Mouse (Mus musculus): ENCODE measurements around the gene Sf1.

Gene Sf1

GRCm38 (mm10) chr19:6397582-6398249, 34.2 kb downstream of the Sf1 start:
- no peak for DNase-seq (ENCODE audit: low read depth, low spot score)

DNA sequence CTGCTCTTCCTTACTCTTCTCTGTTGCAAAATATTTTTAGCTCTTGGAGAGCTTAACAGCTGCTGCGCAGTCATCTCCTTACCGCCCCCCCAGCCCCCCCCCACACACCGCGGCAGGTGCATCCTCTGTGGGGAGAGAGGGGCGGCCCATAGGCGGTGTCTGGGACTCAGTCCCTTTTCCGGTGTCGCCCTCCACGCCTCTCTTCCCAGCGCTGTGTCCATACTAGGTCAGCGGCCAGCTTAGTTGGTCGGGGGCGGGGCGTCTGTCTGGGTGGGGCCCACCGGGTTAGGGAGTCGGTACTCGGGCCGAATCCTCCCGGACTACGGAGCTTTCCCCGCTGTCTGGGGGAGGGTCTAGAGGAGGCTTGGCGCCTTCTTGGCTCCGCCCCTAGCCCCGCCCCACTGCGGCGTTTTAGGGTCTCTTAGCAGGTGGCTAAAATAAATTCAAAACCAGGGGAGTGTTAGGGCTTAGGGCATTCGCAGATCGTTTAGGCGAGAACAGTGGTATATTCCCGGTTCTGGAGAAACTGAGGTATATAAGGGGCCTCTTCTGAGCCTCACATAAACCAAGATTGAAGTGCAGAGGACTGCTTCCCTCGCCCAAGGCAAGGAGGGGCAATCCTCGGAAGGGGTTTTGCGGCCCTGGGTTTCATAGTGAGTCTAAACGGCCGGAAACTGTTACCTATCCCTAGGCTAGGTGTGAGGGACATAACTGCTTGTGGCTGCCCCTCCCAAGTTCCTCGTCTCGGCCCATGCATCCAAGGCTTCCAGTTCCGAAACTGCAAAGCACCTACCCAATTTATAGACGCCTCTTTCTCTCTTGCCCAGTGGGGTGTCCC, 35.2 kb downstream of the Sf1 start:
- no peak for DNase-seq (ENCODE audit: low read depth, low spot score)

DNA sequence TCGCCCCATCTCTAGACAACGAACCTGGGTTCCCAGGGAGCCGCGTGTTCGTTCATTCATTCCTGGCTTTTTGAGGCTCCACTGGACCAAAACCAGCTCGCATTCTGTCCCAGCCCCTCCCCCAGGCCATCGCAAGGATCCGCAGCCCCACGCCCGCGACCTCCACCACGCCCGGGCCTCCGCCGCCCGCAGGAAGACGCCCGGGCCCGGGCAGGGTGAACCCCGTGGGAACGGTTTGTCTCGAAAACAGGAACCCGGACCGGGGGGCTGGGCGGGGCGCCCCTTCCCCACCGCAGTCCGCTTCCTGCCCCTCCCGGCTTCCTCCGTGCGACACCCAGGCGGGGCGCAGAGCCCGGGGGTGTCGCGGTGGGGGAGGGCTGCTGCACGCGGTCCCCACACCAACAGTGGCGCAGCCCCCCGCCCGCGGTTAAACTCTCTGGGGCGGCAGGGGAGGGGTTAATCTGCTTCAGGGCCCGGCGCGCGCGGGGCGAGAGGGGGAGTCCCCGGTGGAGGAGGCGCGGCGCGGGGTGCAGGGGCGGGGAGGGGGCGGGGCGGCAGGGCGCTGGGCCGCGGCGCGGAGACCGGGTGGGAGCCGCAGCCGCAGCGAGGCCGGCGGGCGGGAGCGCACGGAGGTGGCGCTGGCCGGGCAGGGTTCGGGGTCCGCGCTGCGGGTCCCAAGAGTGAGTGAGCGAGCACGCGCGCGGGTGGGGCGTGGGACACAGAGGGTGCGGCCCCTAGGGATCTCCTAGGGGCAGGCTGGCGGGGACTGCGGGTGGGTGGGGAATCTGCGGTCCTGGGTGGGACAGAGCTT, 36.0 kb downstream of the Sf1 start, which contains the start of gene Rasgrp2:
Rasgrp2 (plus strand) TSS at position 56 of the 811 bp plus-strand sequence.
- no peak for DNase-seq (ENCODE audit: low read depth, low spot score)

GRCm38 (mm10) chr19:6400096-6401086, 36.9 kb downstream of the Sf1 start:
- no peak for DNase-seq (ENCODE audit: low read depth, low spot score)

- peak; percentile 53 for DNase-seq (ENCODE audit: low read depth, low spot score)
These were observed 37.8 kb downstream of the Sf1 start for GRCm38 (mm10) chr19:6401131-6401815.

GRCm38 (mm10) chr19:6401951-6402350, 38.5 kb downstream of the Sf1 start:
- DNase-seq (ENCODE audit: low read depth, low spot score) = no peak

- DNase-seq (ENCODE audit: low read depth, low spot score) = no peak
These were observed 40.4 kb downstream of the Sf1 start for GRCm38 (mm10) chr19:6403869-6404268.

GRCm38 (mm10) chr19:6405433-6405832, 41.9 kb downstream of the Sf1 start:
- DNase-seq (ENCODE audit: low read depth, low spot score) = no peak

DNA sequence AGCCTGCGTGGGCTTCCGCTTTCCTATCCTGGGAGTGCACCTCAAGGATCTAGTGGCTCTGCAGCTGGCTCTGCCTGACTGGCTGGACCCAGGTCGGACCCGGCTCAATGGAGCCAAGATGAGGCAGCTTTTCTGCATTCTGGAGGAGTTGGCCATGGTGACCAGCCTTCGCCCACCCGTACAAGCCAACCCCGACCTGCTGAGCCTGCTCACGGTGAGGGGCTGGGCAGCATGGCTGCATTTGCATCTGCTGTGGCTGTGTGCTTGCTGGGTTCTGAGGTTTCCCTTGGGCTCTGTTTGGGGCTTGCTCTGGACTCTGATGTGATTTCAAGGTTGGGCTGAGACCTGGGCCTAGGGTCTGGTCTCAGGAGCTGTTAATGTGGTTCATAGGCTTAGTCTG, 43.6 kb downstream of the Sf1 start:
- no peak for DNase-seq (ENCODE audit: low read depth, low spot score)

DNA sequence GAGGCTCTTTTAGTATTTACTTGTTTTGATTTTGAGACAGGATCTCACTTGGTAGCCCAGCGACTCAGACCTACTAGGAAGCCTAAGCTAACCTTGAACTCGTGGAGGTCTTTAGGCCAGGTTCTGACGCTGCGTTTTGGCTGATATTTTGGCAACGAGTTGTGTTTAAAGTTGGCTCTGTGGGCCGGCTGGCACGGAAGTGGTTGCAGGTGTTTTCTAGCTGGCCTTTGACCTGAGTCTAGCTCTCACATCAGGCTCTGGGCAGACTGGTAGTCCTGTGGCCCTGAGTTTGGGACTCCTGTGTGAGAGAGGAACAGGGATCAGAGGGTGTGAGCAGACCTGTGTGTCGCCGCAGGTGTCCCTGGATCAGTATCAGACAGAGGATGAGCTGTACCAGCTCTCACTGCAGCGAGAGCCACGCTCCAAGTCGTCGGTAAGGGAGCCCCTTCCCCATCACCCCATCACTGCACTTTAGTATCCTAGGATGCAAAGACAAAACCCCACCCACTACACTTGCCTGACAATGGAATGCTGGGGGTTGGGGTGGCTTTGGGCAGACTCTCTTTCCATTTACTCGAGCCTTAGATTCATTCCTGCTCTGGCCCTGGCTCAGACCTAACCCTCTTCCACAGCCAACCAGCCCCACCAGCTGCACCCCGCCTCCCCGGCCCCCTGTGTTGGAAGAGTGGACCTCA, 44.5 kb downstream of the Sf1 start:
- DNase-seq (ENCODE audit: low read depth, low spot score) = no peak

GRCm38 (mm10) chr19:6408749-6409148, 45.3 kb downstream of the Sf1 start:
- DNase-seq (ENCODE audit: low read depth, low spot score) = no peak

GRCm38 (mm10) chr19:6409176-6409575, 45.7 kb downstream of the Sf1 start:
- no peak for DNase-seq (ENCODE audit: low read depth, low spot score)

DNA sequence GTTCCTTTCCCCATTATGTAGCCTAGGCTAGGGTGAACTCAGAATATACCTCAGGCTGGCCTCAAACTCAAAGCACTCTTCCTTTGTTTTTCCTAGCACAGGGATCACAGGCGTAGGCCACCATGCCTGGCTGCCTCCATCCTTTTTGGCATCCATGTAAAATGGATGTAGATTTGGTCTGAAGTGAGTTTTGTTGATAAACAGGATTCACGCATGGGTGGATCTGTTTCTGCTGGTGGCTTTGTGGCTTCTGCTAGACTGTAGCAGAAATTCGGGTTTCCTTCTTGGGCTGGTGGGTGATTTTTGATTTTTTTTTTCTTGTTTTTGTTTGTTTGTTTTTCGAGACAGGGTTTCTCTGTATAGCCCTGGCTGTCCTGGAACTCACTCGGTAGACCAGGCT, 46.4 kb downstream of the Sf1 start:
- DNase-seq (ENCODE audit: low read depth, low spot score) = no peak

GRCm38 (mm10) chr19:6412798-6413197, 49.3 kb downstream of the Sf1 start:
- no peak for DNase-seq (ENCODE audit: low read depth, low spot score)

GRCm38 (mm10) chr19:6415454-6415853, 52.0 kb downstream of the Sf1 start:
- DNase-seq (ENCODE audit: low read depth, low spot score) = no peak

GRCm38 (mm10) chr19:6416124-6416770, 52.8 kb downstream of the Sf1 start:
- DNase-seq (ENCODE audit: low read depth, low spot score) = peak; percentile 38

DNA sequence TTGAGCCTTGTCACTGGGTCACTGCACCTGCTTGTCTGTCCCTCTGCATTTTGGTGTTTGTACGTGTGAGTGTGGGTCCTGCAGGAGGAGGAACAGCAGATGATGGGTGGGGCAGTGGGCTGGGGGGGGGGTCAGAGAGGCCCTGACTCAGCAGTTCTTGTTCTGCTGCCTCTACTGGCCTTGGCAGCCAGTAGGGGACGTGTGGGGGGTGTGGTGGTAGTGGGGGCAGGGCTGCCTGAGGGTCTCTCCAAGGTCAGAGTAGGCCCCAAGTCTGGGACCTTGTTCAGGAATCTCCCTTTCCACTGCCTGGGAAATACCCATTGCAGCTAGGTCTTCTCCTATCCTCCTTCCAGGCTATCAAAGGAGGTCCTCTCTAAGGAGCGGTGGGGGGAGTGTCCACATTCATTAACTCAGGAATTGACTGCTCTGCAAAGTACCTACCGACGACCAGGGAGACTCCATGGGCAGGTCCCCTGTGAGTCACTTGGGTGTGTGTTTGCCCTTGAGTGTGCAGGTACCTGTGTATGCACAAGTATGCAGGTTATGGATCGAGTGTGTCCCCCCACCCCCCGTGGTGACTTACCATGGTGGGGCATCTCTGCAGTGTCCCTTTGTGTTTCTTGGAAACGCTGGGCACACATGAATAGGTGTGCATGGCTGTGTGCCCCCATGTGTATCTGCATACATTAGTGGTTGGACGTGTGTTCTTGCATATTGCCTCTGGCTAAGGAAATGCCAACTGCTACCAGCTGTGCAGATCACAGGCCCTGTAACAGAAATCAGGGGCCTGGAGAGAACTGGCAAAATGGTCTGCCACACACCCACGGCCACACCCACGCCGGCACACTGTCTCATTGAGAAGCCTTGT, 53.6 kb downstream of the Sf1 start:
- DNase-seq (ENCODE audit: low read depth, low spot score) = no peak

DNA sequence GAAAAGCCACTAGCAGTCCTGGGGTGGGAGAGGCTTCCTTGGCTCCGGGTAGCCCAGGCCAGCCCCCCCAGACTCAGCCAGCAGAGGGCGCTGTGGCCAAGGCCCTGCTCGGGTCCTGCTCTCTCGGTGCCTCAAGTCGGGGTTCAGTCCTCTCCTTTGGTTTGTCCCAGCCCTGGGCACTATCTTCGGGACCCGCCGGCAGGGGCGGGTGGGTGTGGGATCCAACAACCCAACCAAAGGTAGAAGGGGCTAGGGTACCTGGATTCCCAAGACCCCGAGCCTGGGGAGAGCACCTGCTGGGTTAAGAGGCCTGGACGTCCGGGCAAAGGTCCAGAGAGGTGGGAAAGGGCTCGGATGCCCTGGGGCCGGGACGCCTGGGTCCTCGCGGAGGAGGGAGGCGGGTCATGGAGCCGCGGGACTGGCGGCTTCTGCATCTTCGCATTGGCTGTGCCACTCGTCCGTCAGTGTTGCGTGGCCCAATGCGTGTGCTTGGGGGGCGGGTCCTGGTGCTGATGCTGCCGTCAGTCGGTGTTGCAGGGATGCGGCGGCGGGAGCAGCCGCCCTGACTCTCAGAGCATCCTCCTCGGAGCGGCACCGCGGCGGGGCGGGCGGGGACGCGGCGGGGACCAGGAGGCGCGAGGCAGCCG, 54.9 kb downstream of the Sf1 start, which contains the start of gene Nrxn2:
Nrxn2 (plus strand) TSS at position 499 of the 647 bp plus-strand sequence.
- DNase-seq (ENCODE audit: low read depth, low spot score) = peak; percentile 79
